Mouse (Mus musculus) embryonic fibroblast, embryonic 13.5 days (primary cell): ENCODE measurements around the gene Slc26a9. TPM values are rescaled to one million over a fixed set of nuclear protein-coding genes. Genes with fewer than 3 reads are reported as not detected.
"Not testable (repeated sequence)": the region's sequence is repeated elsewhere in the genome, so short reads cannot be mapped to it uniquely, and the experiment has no call there.

Experiments used
- H3K27ac ChIP-seq: 2 replicates; pipeline ENCODE4 v1.5.1; 2012; ENCODE audit warnings: low read length, control low read depth, inconsistent platforms; ENCODE audit not compliant: insufficient read depth
- H3K4me1 ChIP-seq: 2 replicates; pipeline ENCODE4 v1.6.1; 2011; ENCODE audit warnings: low read length; ENCODE audit not compliant: control insufficient read depth, insufficient read depth
- H3K4me3 ChIP-seq: 2 replicates; pipeline ENCODE4 v1.5.1; 2011; ENCODE audit warnings: mild to moderate bottlenecking, control low read depth, low read length; ENCODE audit not compliant: insufficient read depth
- CTCF ChIP-seq: IDR thresholded peaks from 2 replicates; pipeline ENCODE4 v1.5.1; 2011; ENCODE audit warnings: mild to moderate bottlenecking, control low read depth, low read length, moderate library complexity, borderline replicate concordance; ENCODE audit not compliant: insufficient read depth
- POLR2A ChIP-seq: IDR thresholded peaks from 2 replicates; pipeline ENCODE4 v1.6.1; 2011; ENCODE audit warnings: low read depth, mild to moderate bottlenecking, control low read depth, low read length, moderate library complexity
- polyA plus RNA-seq: library from polyadenylated mRNA; stranded (reverse); fragments of >200 nt; gene quantifications from 2 replicates; pipeline ENCODE4 v1.2.4, GENCODE M21; 2011; ENCODE audit warnings: low read depth; ENCODE audit not compliant: missing spikeins, insufficient read length

Gene Slc26a9
- polyA plus RNA-seq, 1 experiment: not detected

DNA sequence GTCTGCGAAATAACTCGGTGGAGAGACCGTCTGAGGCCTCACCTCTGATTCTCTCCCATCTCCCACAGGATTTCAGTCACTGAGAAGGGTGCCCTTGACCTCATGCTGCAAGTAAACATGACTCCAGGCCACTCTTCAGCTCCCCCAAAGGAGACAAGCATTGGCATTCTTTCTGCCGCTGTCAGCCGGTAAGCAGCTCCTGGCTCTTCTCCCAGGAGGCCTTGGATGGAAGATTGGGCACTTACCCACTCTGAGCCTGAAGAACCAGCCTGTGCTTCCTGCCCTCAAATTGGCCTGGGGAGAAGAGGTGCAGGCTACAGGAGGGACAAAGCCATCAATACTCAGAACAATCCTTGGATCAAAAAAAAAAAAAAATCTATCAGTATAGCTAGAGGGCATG lies 58.8 kb downstream of the Slc26a9 start:
- H3K27ac ChIP-seq: no peak overlapping the region
- H3K4me3 ChIP-seq: no peak overlapping the region
- H3K4me1 ChIP-seq: no peaks in the 10 kb centered on the region
- TF ChIP-seq CTCF (no peak), POLR2A (no peak)

DNA sequence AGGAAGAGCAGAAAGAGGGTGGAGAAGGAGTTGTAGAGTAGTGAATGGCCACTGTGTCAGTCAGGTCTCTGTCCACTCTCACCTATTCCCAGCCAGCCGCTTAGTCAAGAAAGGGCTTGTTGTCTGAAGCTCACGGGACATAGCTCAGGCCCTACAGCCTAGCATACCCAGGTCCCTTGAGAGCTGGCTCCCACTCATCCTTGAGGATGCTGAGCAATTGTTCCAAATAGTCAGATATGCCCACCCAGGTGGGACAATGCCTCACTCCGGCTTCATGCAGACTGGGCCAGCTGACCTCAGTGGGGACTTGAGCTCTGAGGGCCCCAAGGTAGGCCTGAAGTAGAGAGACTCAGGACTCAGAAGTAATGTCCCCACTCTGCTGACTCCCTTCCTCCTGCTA lies 60.3 kb downstream of the Slc26a9 start:
- H3K27ac ChIP-seq: no peak overlapping the region
- no peaks in the 10 kb centered on the region for H3K4me1 ChIP-seq
- H3K4me3 ChIP-seq: no peak overlapping the region
- TF ChIP-seq POLR2A (no peak), CTCF (no peak)

DNA sequence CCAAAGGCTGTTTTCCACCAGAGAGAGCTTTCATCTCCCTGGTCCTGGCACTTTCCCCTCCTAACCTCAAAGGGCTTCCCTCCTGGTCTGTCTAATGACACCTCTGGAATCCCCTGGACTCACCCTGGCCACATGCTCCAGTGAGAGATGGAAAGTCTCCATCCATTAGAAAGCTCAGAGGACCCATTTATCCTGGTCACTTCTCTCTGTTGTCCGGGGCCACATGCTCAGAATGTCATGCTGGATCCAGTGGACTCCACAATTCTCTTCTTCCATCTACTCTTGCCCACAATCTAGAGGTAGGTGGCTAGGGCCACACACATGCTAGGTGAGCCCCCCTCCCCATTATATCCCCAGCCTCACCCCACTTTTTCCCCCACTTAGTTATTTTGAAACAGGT lies 65.2 kb downstream of the Slc26a9 start:
- Histone ChIP-seq H3K4me3 (no peak overlapping the region), H3K27ac (no peak overlapping the region), H3K4me1 (no peaks in the 10 kb centered on the region)
- TF ChIP-seq CTCF: no peak
- no peak for TF ChIP-seq POLR2A

DNA sequence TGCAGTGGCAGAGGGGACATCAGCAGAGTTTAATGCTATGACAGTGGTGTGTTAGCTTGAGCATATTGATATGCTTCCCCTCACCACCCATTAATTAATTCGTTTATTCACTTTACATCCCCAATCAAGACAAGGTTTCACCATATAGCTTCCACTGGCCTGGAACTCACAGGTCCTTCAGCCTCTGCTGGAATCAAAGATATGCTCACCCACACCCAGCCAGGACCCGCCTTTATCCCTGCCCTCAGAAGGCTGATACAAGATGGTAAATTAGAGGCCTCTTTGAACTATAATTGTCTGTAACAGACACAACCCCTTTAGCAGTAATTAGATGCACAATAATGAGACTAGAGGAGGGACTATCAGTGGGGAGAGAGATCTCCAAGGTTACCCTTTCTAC lies 65.8 kb downstream of the Slc26a9 start:
- H3K27ac ChIP-seq: no peak overlapping the region
- TF ChIP-seq POLR2A (no peak), CTCF (no peak)
- no peaks in the 10 kb centered on the region for H3K4me1 ChIP-seq
- no peak overlapping the region for H3K4me3 ChIP-seq

DNA sequence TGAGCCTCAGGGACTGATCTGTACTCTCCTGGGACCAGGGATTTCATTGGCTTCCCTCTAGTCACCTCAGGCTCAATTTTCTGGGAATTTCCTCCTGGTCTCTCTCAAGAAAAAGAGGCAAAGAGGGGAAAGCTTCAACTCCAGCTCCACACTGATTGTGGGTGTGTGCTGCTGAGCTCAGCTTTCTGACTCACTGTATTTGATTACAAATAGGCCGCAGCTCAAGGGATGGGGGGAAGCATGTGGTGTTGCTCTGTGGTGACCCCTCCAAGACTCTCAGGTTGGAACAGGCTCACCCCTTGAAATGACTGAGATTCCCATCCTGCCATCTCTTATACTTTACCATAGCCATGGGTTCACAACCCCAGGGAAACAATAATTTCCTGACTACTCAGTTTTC lies 67.6 kb downstream of the Slc26a9 start:
- H3K4me1 ChIP-seq: no peaks in the 10 kb centered on the region
- no peak for TF ChIP-seq CTCF
- TF ChIP-seq POLR2A: no peak
- H3K27ac ChIP-seq: no peak overlapping the region
- no peak overlapping the region for H3K4me3 ChIP-seq

DNA sequence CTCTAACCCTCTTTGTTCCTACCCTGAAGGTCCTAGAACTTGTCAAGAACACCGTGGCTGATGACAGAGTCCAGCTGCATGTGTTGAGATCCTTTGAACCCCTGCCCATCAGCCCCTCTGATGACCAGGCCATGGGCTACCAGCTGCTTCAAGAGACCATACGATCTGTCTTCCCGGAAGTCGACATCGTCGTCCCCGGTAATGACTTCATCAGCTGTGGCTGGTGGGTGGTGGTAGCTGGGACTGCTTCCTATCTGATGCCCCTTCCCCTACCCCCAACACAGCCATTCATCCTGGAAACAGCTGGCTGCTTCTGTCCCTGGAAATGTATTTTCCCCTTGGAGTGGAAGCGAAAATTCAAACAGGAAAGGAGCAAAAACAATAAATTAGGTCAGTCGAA lies 68.2 kb downstream of the Slc26a9 start:
- H3K27ac ChIP-seq: no peak overlapping the region
- TF ChIP-seq CTCF (no peak), POLR2A (no peak)
- no peak overlapping the region for H3K4me3 ChIP-seq
- H3K4me1 ChIP-seq: no peaks in the 10 kb centered on the region

DNA sequence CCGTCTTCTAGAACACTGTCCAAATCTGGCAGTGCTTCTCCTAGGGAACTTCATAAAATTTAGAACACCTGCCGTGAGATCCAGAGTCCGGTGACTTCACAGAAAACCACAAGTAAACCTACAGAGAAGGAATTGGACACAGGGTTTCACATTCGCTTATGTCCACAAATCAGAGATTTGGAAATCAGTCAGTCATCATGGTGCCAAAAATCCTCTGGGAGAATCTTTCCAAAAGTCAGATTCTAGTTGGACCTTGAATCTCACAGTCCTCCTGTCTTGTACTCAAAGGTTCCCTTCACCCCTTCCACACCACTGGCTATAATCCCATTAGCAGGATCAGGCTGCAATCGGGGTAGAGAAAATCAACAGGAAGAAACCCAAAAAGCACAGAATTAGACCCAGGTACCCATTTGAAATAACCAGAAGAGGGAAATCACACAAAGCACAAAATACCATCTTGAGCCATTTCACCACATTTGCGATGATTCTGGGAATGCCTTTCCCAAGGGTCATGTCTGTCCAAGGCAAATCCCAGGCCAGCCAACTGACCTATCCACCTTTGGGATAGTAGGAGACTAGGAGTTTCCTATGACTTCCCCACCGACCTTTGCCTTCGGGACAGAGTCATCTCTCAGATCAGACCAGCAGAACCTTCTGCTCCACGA lies 68.9 kb downstream of the Slc26a9 start:
- Histone ChIP-seq H3K4me3 (no peak overlapping the region), H3K4me1 (no peaks in the 10 kb centered on the region), H3K27ac (no peak overlapping the region)
- no peak for TF ChIP-seq POLR2A
- TF ChIP-seq CTCF: no peak

DNA sequence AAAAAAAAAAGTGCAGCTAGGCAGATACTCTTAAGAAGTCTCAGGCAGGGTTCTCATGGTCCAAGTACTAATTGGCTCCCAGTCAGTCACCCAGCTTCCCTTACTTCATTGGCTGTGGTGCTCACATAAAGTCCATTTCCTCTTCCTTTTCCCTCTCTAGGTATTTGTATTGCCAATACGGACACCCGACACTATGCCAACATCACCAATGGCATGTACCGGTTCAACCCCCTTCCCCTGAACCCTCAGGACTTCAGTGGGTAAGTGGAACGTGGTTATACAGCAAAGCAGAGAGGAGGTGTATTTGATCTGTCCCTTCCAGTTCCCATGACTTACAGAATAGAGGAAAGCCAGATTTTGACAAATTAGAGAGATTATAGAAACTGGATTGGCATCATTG lies 69.9 kb downstream of the Slc26a9 start:
- H3K4me1 ChIP-seq: no peaks in the 10 kb centered on the region
- H3K27ac ChIP-seq: no peak overlapping the region
- H3K4me3 ChIP-seq: no peak overlapping the region
- TF ChIP-seq CTCF (no peak), POLR2A (no peak)

DNA sequence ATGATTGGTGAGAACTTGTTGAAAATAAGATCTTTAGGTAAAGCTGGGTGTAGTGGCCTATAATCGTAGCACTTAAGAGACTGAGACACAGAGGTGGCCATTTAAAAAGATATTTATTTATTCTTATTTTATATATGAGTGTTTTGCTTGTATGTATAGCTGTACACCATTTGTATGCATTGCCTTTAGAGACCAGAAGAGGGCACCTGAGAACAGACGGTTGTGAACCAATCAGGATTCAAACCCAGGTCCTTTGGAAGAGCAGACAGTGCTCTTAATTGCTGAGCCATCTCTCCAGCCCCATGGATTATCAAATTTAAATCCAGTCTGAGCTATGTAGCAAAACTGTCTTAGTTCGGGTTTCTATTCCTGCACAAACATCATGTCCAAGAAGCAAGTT lies 70.4 kb downstream of the Slc26a9 start:
- Histone ChIP-seq H3K27ac (no peak overlapping the region), H3K4me1 (no peaks in the 10 kb centered on the region), H3K4me3 (no peak overlapping the region)
- TF ChIP-seq CTCF (no peak), POLR2A (no peak)

DNA sequence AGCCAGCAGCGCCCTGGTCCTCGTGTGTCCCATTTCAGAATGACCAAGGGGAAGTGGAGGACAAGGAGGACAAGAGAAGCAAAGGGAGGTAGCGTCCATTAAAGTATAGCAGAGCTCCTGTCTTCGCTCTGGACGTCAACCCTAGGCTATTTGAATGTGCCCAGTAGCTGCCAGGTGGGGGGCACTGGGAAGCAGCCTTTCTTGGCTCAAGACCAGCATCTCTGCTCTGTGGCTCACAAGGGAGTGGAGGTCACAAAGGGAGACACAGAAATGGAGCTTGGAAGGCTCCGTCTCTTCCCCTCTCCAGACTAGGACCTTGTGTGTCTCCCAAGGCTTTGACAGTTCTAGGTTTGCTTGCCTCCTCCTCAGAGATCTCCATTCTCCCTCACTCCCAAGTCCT lies 73.1 kb downstream of the Slc26a9 start:
- no peaks in the 10 kb centered on the region for H3K4me1 ChIP-seq
- H3K27ac ChIP-seq: no peak overlapping the region
- no peak for TF ChIP-seq POLR2A
- no peak for TF ChIP-seq CTCF
- H3K4me3 ChIP-seq: no peak overlapping the region

DNA sequence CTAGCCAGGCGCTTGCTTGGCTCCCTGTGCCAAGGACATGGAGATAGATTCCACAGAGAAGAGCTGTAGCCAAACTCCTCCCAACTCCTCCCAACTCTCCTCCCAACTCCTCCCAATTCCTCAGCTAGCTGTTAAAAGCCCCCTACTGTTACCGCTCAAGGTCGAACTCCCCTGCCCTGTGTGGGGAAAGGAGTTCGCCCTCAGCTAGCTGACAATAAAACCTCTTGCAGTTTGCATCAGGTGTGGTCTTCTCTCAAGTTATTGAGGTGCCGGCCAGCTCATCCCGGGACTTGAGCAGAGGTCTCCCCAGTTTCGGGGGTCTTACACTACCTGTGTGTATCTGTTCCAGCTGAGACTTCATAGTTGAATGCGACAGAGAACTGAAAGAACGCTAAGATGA lies 76.5 kb downstream of the Slc26a9 start:
- not testable (repeated sequence) for H3K27ac ChIP-seq, H3K4me1 ChIP-seq, H3K4me3 ChIP-seq
